Mouse (Mus musculus) stomach, postnatal 0 days (tissue): Measurements from ENCODE around the gene Fry. TPM values are rescaled to one million over a fixed set of nuclear protein-coding genes. Genes with fewer than 3 reads are reported as not detected.

Experiments
- ATAC-seq: fragments of 200-750 bp; cut with Nextera tagmentation; 2 replicates; pipeline ENCODE4 v1.8.0; 2017; ENCODE audit not compliant: low FRiP score, low TSS enrichment
- DNase-seq: peaks from one replicate; pipeline ENCODE4 v3.0.0-alpha.2; 2016; ENCODE audit warnings: low spot score
- H3K27ac ChIP-seq: fragments of 300-500 bp; sonication (generic); replicated peaks from 2 replicates; pipeline ENCODE4 v1.5.1; 2014; ENCODE audit warnings: mild to moderate bottlenecking, control low read depth
- H3K27me3 ChIP-seq: fragments of 300-500 bp; sonication (generic); 2 replicates; pipeline ENCODE4 v1.6.1; 2014; ENCODE audit warnings: low read length; ENCODE audit not compliant: control insufficient read depth, insufficient read depth
- H3K36me3 ChIP-seq: fragments of 300-500 bp; sonication (generic); 2 replicates; pipeline ENCODE4 v1.6.1; 2014; ENCODE audit warnings: low read length, mixed read lengths; ENCODE audit not compliant: control insufficient read depth, insufficient read depth
- H3K4me1 ChIP-seq: fragments of 300-500 bp; sonication (generic); replicated peaks from 2 replicates; pipeline ENCODE4 v1.6.1; 2014; ENCODE audit warnings: antibody characterized with exemption; ENCODE audit not compliant: control insufficient read depth, insufficient read depth
- H3K4me2 ChIP-seq: fragments of 300-500 bp; sonication (generic); replicated peaks from 2 replicates; pipeline ENCODE4 v1.6.1; 2014; ENCODE audit warnings: low read depth, mild to moderate bottlenecking, control low read depth, moderate library complexity
- H3K4me3 ChIP-seq: fragments of 300-500 bp; sonication (generic); 2 replicates; pipeline ENCODE4 v1.5.1; 2014; ENCODE audit warnings: low read depth, low read length, control low read depth
- H3K9ac ChIP-seq: fragments of 300-500 bp; sonication (generic); 2 replicates; pipeline ENCODE4 v1.6.1; 2014; ENCODE audit warnings: mild to moderate bottlenecking, low read length, control low read depth, mixed read lengths
- H3K9me3 ChIP-seq: fragments of 300-500 bp; sonication (generic); 2 replicates; pipeline ENCODE4 v1.6.1; 2016; ENCODE audit warnings: low read length; ENCODE audit not compliant: control insufficient read depth
- CTCF ChIP-seq: IDR thresholded peaks from 2 replicates; pipeline ENCODE4 v1.5.1; 2016; ENCODE audit warnings: antibody characterized with exemption, low read depth, mild to moderate bottlenecking, moderate library complexity
- EP300 ChIP-seq: optimal IDR thresholded peaks from 2 replicates; pipeline ENCODE3; 2016; ENCODE audit warnings: antibody characterized with exemption
- WGBS: fragments of 180-500 bp; shearing (Covaris S2); extraction: QIAGEN DNeasy Blood & Tissue Kit; methylation state at CpG from one replicate; pipeline ENCODE4 v1.1.7; 2014; 5-methylcytosine and 5-hydroxymethylcytosine counted together
- polyA plus RNA-seq: library from polyadenylated mRNA; unstranded; fragments of >200 nt; fragmentation: Nextera tagmentation; extraction: Ambion mirVana; gene quantifications from 2 replicates; pipeline ENCODE4 v1.2.1, GENCODE M21; 2015

The Fry gene
- polyA plus RNA-seq, 1 experiment from 2014 or later: 6.5 TPM

DNA sequence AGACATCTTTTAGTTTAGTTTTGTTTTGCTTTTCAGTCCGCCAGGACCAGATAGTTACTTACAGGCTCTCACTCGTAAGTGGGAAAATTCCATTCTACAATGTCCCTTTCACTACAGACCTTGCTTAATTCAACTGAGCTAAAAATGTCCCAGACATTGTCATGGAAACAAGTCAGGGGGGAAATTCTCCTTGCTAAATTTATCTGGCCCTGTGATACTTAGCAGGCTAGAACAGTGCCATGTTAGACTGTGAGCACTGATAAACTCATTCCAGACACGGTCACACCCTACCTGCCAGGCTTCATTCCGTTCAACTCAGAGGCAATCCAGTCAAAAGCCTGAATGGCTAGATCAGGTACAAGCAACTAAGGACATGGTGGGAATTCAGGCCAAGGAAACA, 227.9 kb downstream of the Fry start:
- H3K4me2 ChIP-seq: no peak overlapping the region
- ATAC-seq (no peak), DNase-seq (no peak)
- no peak overlapping the region for H3K4me3 ChIP-seq
- no peaks in the 10 kb centered on the region for H3K27me3 ChIP-seq
- no peaks in the 10 kb centered on the region for H3K9me3 ChIP-seq
- WGBS: 44% methylated on average over 4 of the region's 4 CpGs
- no peak for TF ChIP-seq EP300
- no peak for TF ChIP-seq CTCF
- 0 out of 2 replicates have a peak, but pooled peaks cover 2% of the 10 kb centered on the region for H3K36me3 ChIP-seq
- no peaks in the 10 kb centered on the region for H3K4me1 ChIP-seq
- no peak overlapping the region for H3K27ac ChIP-seq
- no peak overlapping the region for H3K9ac ChIP-seq

DNA sequence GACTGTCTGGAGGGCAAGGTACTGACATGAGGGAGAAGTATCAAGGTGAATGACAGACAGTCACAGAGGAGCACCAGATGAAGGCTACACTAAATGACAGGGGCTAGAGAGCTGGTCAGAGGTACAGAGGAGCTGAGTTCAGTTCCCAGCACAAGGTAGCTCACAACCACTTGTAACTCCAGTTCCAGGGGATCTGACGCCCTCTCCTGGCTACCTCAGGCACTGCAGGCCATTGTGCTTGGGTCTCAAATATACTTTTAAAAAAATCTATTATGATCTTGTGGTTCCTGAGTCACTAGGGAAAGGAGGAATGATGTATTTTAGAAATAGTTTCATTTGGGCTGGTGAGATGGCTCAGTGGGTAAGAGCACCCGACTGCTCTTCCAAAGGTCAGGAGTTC, 229.4 kb downstream of the Fry start:
- DNase-seq (no peak), ATAC-seq (no peak)
- Histone ChIP-seq H3K36me3 (0 out of 2 replicates have a peak, but pooled peaks cover 2% of the 10 kb centered on the region), H3K27me3 (no peaks in the 10 kb centered on the region), H3K4me2 (no peak overlapping the region), H3K9ac (no peak overlapping the region), H3K4me1 (no peaks in the 10 kb centered on the region), H3K27ac (no peak overlapping the region), H3K9me3 (no peaks in the 10 kb centered on the region), H3K4me3 (no peak overlapping the region)
- WGBS: 92% methylated on average over 2 of the region's 2 CpGs
- TF ChIP-seq EP300: no peak
- peak; percentile 38 for TF ChIP-seq CTCF

GRCm38 (mm10) chr5:150348302-150348701, 229.9 kb downstream of the Fry start:
- H3K4me1 ChIP-seq: no peaks in the 10 kb centered on the region
- H3K4me3 ChIP-seq: no peak overlapping the region
- H3K4me2 ChIP-seq: no peak overlapping the region
- H3K9me3 ChIP-seq: no peaks in the 10 kb centered on the region
- no peak overlapping the region for H3K27ac ChIP-seq
- H3K27me3 ChIP-seq: no peaks in the 10 kb centered on the region
- no peak for DNase-seq
- H3K36me3 ChIP-seq: 0 out of 2 replicates have a peak, but pooled peaks cover 2% of the 10 kb centered on the region
- ATAC-seq: no peak
- WGBS: no CpG with 5 or more reads among the region's 1 CpGs
- H3K9ac ChIP-seq: no peak overlapping the region
- TF ChIP-seq CTCF (no peak), EP300 (no peak)

- Histone ChIP-seq H3K9me3 (no peaks in the 10 kb centered on the region), H3K4me1 (no peaks in the 10 kb centered on the region)
- no peak for DNase-seq
Measured at GRCm38 (mm10) chr5:150351191-150351590, 232.7 kb downstream of the Fry start.

GRCm38 (mm10) chr5:150358671-150359070, 240.2 kb downstream of the Fry start:
- ATAC-seq: no peak
- DNase-seq: no peak
- WGBS: 57% methylated on average over 14 of the region's 14 CpGs
- no peaks in the 10 kb centered on the region for H3K27me3 ChIP-seq
- H3K4me3 ChIP-seq: no peak overlapping the region
- TF ChIP-seq EP300: no peak
- TF ChIP-seq CTCF: no peak
- H3K36me3 ChIP-seq: no peaks in the 10 kb centered on the region
- H3K4me2 ChIP-seq: no peak overlapping the region
- H3K9me3 ChIP-seq: no peaks in the 10 kb centered on the region
- 0 out of 2 replicates have a peak overlapping the region, but pooled peaks have one; percentile 9 for H3K27ac ChIP-seq
- no peak overlapping the region for H3K9ac ChIP-seq
- H3K4me1 ChIP-seq: no peaks in the 10 kb centered on the region

More at GRCm38 (mm10) chr5:150351191-150351590, 232.7 kb downstream of the Fry start:
- TF ChIP-seq EP300 (no peak), CTCF (no peak)
- no peak overlapping the region for H3K9ac ChIP-seq
- ATAC-seq: no peak
- 86% methylated on average over 2 of the region's 2 CpGs for WGBS
- H3K27me3 ChIP-seq: no peaks in the 10 kb centered on the region
- H3K4me2 ChIP-seq: no peak overlapping the region
- H3K36me3 ChIP-seq: 0 out of 2 replicates have a peak, but pooled peaks cover 2% of the 10 kb centered on the region
- H3K4me3 ChIP-seq: no peak overlapping the region
- no peak overlapping the region for H3K27ac ChIP-seq

- DNase-seq: no peak
- Histone ChIP-seq H3K4me1 (no peaks in the 10 kb centered on the region), H3K27me3 (no peaks in the 10 kb centered on the region), H3K9me3 (no peaks in the 10 kb centered on the region), H3K27ac (no peak overlapping the region), H3K4me2 (no peak overlapping the region), H3K36me3 (no peaks in the 10 kb centered on the region), H3K4me3 (no peak overlapping the region), H3K9ac (no peak overlapping the region)
- TF ChIP-seq EP300 (no peak), CTCF (no peak)
- 88% methylated on average over 6 of the region's 6 CpGs for WGBS
- no peak for ATAC-seq
Measured at GRCm38 (mm10) chr5:150362241-150362640, 243.8 kb downstream of the Fry start.
